Mouse (Mus musculus) ES-Bruce4 (cell line): ENCODE measurements at regions not wholly inside any gene's neighbourhood (a gene's known extent, or its start where the extent isn't known, plus 50 kb on each side); places are given as distances from the start of the nearest gene placed in this dataset.

ENCODE experiments used
- H3K27ac ChIP-seq: 2 replicates; pipeline ENCODE4 v1.5.1; 2012; ENCODE audit warnings: low read length, inconsistent platforms; ENCODE audit not compliant: insufficient read depth
- H3K27me3 ChIP-seq: 2 replicates; pipeline ENCODE4 v1.6.1; 2012; ENCODE audit warnings: mild to moderate bottlenecking, low read length, inconsistent platforms; ENCODE audit not compliant: control insufficient read depth, poor library complexity, insufficient read depth, severe bottlenecking
- H3K36me3 ChIP-seq: 2 replicates; pipeline ENCODE4 v1.6.1; 2012; ENCODE audit warnings: inconsistent platforms, mild to moderate bottlenecking, low read length, moderate library complexity; ENCODE audit not compliant: control insufficient read depth, poor library complexity, insufficient read depth, severe bottlenecking
- H3K4me1 ChIP-seq: one replicate; pipeline ENCODE4 v1.8.1; 2011; ENCODE audit warnings: low read length; ENCODE audit not compliant: control insufficient read depth, insufficient read depth
- H3K4me3 ChIP-seq: 2 replicates; pipeline ENCODE4 v1.5.1; 2011; ENCODE audit warnings: low read depth, mild to moderate bottlenecking, low read length
- H3K9ac ChIP-seq: 2 replicates; pipeline ENCODE4 v1.6.1; 2012; ENCODE audit warnings: low read depth, mild to moderate bottlenecking, inconsistent platforms; ENCODE audit not compliant: poor library complexity, severe bottlenecking
- H3K9me3 ChIP-seq: replicated peaks from 2 replicates; pipeline ENCODE4 v1.6.1; 2012; ENCODE audit warnings: mild to moderate bottlenecking, low read length, inconsistent platforms; ENCODE audit not compliant: control insufficient read depth, poor library complexity, insufficient read depth, severe bottlenecking
- CTCF ChIP-seq: IDR thresholded peaks from one replicate; pipeline ENCODE4 v1.8.1; 2011; ENCODE audit warnings: low read depth, low read length
- EP300 ChIP-seq: IDR thresholded peaks from 2 replicates; pipeline ENCODE4 v1.6.1; 2011; ENCODE audit warnings: low read depth, low read length; ENCODE audit not compliant: insufficient read depth
- POLR2A ChIP-seq: IDR thresholded peaks from one replicate; pipeline ENCODE4 v1.8.1; 2011; ENCODE audit warnings: low read length; ENCODE audit not compliant: insufficient read depth

GRCm38 (mm10) chr3:102386091-102386490 is 83.6 kb upstream of the Ngf start:
- TF ChIP-seq CTCF (no peak), EP300 (no peak), POLR2A (no peak)
- no peaks in the 10 kb centered on the region for H3K27me3 ChIP-seq
- H3K9ac ChIP-seq = no peak overlapping the region

GRCm38 (mm10) chr3:102384596-102384995 is 85.1 kb upstream of the Ngf start:
- Histone ChIP-seq H3K27ac (no peak overlapping the region), H3K9ac (no peak overlapping the region), H3K27me3 (no peaks in the 10 kb centered on the region), H3K4me1 (no peaks in the 10 kb centered on the region), H3K36me3 (no peaks in the 10 kb centered on the region), H3K9me3 (no peaks in the 10 kb centered on the region), H3K4me3 (no peak overlapping the region)
- no peak for TF ChIP-seq EP300
- TF ChIP-seq CTCF = no peak
- no peak for TF ChIP-seq POLR2A

More at GRCm38 (mm10) chr3:102386091-102386490, 83.6 kb upstream of the Ngf start:
- no peaks in the 10 kb centered on the region for H3K36me3 ChIP-seq
- H3K9me3 ChIP-seq = no peaks in the 10 kb centered on the region
- H3K4me1 ChIP-seq = no peaks in the 10 kb centered on the region
- H3K27ac ChIP-seq = no peak overlapping the region
- H3K4me3 ChIP-seq = no peak overlapping the region

- Histone ChIP-seq H3K4me1 (no peaks in the 10 kb centered on the region), H3K4me3 (no peak overlapping the region), H3K27ac (no peak overlapping the region), H3K36me3 (no peaks in the 10 kb centered on the region), H3K27me3 (no peaks in the 10 kb centered on the region), H3K9ac (no peak overlapping the region), H3K9me3 (no peaks in the 10 kb centered on the region)
- TF ChIP-seq EP300 (no peak), CTCF (no peak), POLR2A (no peak)
Observed at GRCm38 (mm10) chr3:102383671-102384070, 86.0 kb upstream of the Ngf start.

DNA sequence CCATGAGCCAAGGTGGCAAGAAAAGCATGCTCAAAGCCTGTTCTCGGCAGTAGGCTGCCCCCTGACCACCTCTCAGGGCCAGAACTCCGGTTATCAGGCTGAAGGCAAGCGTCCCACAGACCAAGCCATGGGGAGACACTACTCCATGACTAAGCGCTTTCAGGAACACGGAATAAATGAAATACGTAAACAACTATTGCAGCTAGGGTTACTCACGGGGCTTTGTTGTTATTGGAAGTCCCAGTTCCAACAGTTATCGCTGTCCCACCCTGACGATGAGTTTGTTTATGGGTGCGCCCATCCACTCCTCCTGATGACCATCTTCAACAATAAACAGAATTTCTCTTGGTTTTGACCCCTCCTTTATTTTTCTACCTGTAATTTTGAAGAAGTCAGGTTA is 88.0 kb upstream of the Ngf start:
- H3K36me3 ChIP-seq = no peaks in the 10 kb centered on the region
- TF ChIP-seq POLR2A (no peak), EP300 (no peak), CTCF (no peak)
- H3K9ac ChIP-seq = no peak overlapping the region
- no peak overlapping the region for H3K27ac ChIP-seq
- no peak overlapping the region for H3K4me3 ChIP-seq
- H3K9me3 ChIP-seq = no peaks in the 10 kb centered on the region
- no peaks in the 10 kb centered on the region for H3K27me3 ChIP-seq
- no peaks in the 10 kb centered on the region for H3K4me1 ChIP-seq

DNA sequence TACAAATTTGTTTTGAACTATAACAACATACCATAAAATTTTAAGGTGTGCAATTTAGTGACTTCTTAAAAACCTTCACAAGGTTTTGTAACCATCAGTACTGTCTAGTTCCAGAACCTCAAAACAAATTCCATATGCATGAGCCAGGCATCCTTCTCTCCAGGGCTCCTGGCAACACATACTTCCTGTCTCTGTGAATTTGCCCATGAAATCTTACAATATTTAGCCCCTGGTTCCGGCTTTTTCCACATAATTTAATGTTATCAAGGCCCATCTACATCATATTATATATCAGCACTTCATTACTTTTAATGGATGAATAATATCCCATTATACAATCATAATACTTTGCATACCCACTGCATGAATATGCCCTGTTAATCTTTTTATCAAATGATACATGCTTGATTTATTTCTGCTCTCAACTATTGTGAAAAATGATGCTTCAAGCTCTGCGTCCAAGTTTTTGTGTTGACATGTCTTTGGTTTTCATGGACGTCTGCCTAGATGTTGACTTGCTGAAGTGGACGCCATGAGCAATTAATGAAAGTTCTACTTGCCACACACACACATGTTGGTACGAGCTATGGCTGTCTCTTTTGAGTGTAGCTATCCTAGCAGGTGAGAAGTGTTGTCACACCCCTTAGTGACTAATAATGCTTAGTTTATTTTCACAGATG is 95.2 kb upstream of the Ngf start:
- Histone ChIP-seq H3K9ac (no peak overlapping the region), H3K27me3 (no peaks in the 10 kb centered on the region), H3K36me3 (no peaks in the 10 kb centered on the region), H3K27ac (no peak overlapping the region), H3K9me3 (no peaks in the 10 kb centered on the region), H3K4me1 (no peaks in the 10 kb centered on the region), H3K4me3 (no peak overlapping the region)
- TF ChIP-seq EP300 = no peak
- no peak for TF ChIP-seq CTCF

GRCm38 (mm10) chr3:102372205-102372899 is 97.4 kb upstream of the Ngf start:
- Histone ChIP-seq H3K36me3 (no peaks in the 10 kb centered on the region), H3K27ac (no peak overlapping the region), H3K4me3 (no peak overlapping the region), H3K9ac (no peak overlapping the region), H3K4me1 (no peaks in the 10 kb centered on the region), H3K9me3 (peaks cover 4% of the 10 kb centered on the region; the same call in 1 of the 2 replicates), H3K27me3 (no peaks in the 10 kb centered on the region)
- TF ChIP-seq EP300 = 0 out of 2 replicates have a peak, but pooled peaks have one; percentile 19
- no peak for TF ChIP-seq POLR2A
